Comparison of ENCODE assay signal across 9 mouse cellular contexts in the genomic region with DNA sequence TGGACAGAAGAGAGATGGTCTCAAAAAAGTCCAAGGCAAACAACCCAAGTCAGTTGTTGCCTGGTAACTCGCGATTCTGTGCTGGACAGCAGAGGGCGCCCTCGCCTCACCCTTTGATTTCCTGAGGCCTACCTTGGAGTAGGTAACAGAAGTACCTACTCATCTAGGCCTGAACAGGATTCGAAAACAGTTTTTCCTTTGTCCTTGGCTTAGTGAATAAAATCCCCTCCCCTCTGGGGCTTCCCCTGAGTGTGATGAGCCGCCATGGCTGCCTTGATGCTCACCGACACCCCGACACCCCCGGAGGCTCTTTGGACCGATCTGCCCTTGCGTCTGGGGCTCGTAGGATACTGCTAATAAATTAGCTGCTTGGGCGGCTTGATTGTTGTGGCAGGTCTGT.
DNase-seq lines count a peak whose midpoint lies in the region; ATAC-seq and TF ChIP-seq lines count a peak whose summit lies in the region.
"Had no signal": no experiment of that assay in that cellular context is flagged by ENCODE, and none has a peak within 500 bp of the region (broad histone marks: within the 10 kb centered on the region; RNA-seq: fewer than 3 reads in every experiment).

No protein-coding gene starts in this region.

- H3K4me3 ChIP-seq in ES-E14 (ENCODE audit: insufficient read depth in 1 of 2, low read depth in 1 of 2, low read length in 2 of 2, poor library complexity in 1 of 2, severe bottlenecking in 1 of 2), result peak overlapping the region in 1 of 2 experiments; percentile 33; a peak in 2 of 4 replicates
- H3K4me3 ChIP-seq in embryonic fibroblast, embryonic 13.5 days (ENCODE audit: insufficient read depth, low read length), result no peak overlapping the region
- H3K4me3 ChIP-seq: limb, embryonic 13.5 days had no signal

- peak overlapping the region; percentile 69 for H3K9ac ChIP-seq in ES-E14 (ENCODE audit: insufficient read depth, low read depth, low read length, poor library complexity, severe bottlenecking)
- H3K9ac ChIP-seq: limb, embryonic 13.5 days had no signal

- H3K27ac ChIP-seq in ES-E14 (ENCODE audit: insufficient read depth, low read depth, low read length, poor library complexity, severe bottlenecking), result no peak overlapping the region
- no peak overlapping the region for H3K27ac ChIP-seq in embryonic fibroblast, embryonic 13.5 days (ENCODE audit: insufficient read depth, low read length)
- H3K27ac ChIP-seq: limb, embryonic 13.5 days had no signal

- ATAC-seq in hematopoietic stem cell, adult 5-6 weeks (replicated peaks in 1 of 2; ENCODE audit: insufficient read depth in 1 of 2, low FRiP score in 2 of 2, low TSS enrichment in 1 of 2, low read depth in 1 of 2, poor library complexity in 2 of 2, severe bottlenecking in 2 of 2), result peak; percentile 59 to 68; a peak in 2 of 4 replicates

- TF ChIP-seq CTCF in embryonic fibroblast, embryonic 13.5 days (IDR thresholded peaks at IDR 0.05; ENCODE audit: borderline replicate concordance, insufficient read depth, low read length), result peak; percentile 84

- H3K36me3 ChIP-seq in ES-E14 (ENCODE audit: control insufficient read depth, insufficient read depth, low read length, poor library complexity, severe bottlenecking), result no peaks in the 10 kb centered on the region
- H3K36me3 ChIP-seq: limb, embryonic 13.5 days had no signal

- no peak for TF ChIP-seq POLR2A in embryonic fibroblast, embryonic 13.5 days (IDR thresholded peaks at IDR 0.05; ENCODE audit: low read depth, low read length)

- H3K4me1 ChIP-seq in ES-E14 (ENCODE audit: control insufficient read depth in 2 of 2, insufficient read depth in 2 of 2, low read length in 2 of 2, poor library complexity in 1 of 2), result no peaks in the 10 kb centered on the region
- no peaks in the 10 kb centered on the region for H3K4me1 ChIP-seq in embryonic fibroblast, embryonic 13.5 days (ENCODE audit: control insufficient read depth, insufficient read depth, low read length)
- H3K4me1 ChIP-seq: limb, embryonic 13.5 days had no signal

- in situ Hi-C loops in ES-E14 (cut with MboI; ENCODE audit: low sequenced_read_pairs in 2 of 2, unreplicated experiment in 2 of 2), result no loop called here

- DNase-seq in ES-E14 (ENCODE audit: low read depth, low spot score), result peak; percentile 68
- DNase-seq in adrenal gland, postnatal 4 days (ENCODE audit: low spot score in 2 of 2), result peak; percentile 13 to 42
- DNase-seq in layer of hippocampus, adult 9-10 months (ENCODE audit: low spot score), result peak; percentile 59
- DNase-seq in lung, postnatal 4 days, result peak; percentile 50 to 68
- peak; percentile 73 for DNase-seq in right cerebral cortex, postnatal 14 days
- DNase-seq in urinary bladder, postnatal 4 days (ENCODE audit: low spot score in 2 of 2), result peak; percentile 24 to 68

- no peaks in the 10 kb centered on the region for H3K9me3 ChIP-seq in ES-E14 (ENCODE audit: control insufficient read depth, insufficient read depth, low read depth, low read length)
- H3K9me3 ChIP-seq: limb, embryonic 13.5 days had no signal

TF ChIP-seq in ES-E14, 5 proteins besides CTCF, POLR2A, EP300 and RAD21:
- TF ChIP-seq MAFK (IDR thresholded peaks at IDR 0.05; ENCODE audit: insufficient read depth, low read depth, low read length) (no peak), ZC3H11A (IDR thresholded peaks at IDR 0.05; ENCODE audit: borderline replicate concordance, low read depth, low read length) (peak; percentile 32; the same call in 1 of the 2 replicates)
